Mouse (Mus musculus): ENCODE measurements around the gene Trim46. TPM values are rescaled to one million over a fixed set of nuclear protein-coding genes. Genes with fewer than 3 reads are reported as not detected.
A peak's percentile ranks its signal among the peaks of the same experiment; 100 is the strongest.

The Trim46 gene
- polyA plus RNA-seq, 1 experiment from 2014 or later, result 0.28 TPM

DNA sequence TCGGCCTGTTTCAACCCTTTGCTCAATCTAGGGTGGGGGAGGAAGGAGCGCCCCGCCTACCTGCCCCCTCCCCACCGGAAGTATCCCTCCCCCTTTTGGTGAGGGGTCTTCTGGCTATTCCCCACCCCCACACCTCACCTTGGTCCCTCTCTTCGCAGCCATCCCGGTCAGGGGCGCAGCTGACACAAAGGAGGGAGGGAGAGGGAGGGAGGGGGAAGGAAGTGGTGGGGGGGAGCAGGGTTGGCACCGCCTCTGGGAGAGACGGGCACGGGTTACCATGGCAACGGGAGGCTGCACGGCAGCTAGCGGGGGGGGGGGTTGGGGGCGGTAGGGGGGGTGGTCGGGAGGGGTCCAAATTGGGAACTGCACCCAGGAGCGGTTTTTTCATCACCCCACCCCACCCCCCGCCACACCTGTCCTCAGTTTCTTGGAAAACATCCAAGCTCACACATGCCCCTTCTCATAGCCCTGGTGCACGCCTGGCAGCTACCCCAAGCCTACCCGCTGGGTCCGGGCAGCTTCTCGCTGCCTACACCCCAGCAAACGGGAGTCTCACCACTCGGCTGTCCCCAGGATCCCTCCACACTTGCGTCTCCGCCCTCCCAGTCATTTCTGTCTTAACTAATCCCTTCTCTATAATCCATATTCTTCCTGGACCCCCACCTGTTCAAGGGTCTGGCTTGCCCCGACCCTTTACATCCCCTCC lies 974 bp downstream of the Trim46 start:
- Histone ChIP-seq H3K9me3 (replicated peaks; ENCODE audit: control insufficient read depth, low read length) (no peaks in the 10 kb centered on the region), H3K36me3 (ENCODE audit: control insufficient read depth, insufficient read depth) (no peaks in the 10 kb centered on the region), H3K4me1 (ENCODE audit: control insufficient read depth, low read depth, low read length) (peaks cover 23% of the 10 kb centered on the region), H3K27ac (ENCODE audit: low read length) (no peak overlapping the region), H3K4me2 (ENCODE audit: low read depth, low read length) (peak overlapping the region; percentile 26), H3K27me3 (ENCODE audit: control insufficient read depth, insufficient read depth, low read depth, low read length) (peaks cover 20% of the 10 kb centered on the region), H3K4me3 (ENCODE audit: low read depth, low read length) (no peak overlapping the region), H3K9ac (ENCODE audit: low read depth, low read length) (no peak overlapping the region)
- under 1% methylated on average over 21 of the region's 26 CpGs for WGBS (ENCODE audit: insufficient replicate concordance)
- ATAC-seq (ENCODE audit: low read depth), result no peak

DNA sequence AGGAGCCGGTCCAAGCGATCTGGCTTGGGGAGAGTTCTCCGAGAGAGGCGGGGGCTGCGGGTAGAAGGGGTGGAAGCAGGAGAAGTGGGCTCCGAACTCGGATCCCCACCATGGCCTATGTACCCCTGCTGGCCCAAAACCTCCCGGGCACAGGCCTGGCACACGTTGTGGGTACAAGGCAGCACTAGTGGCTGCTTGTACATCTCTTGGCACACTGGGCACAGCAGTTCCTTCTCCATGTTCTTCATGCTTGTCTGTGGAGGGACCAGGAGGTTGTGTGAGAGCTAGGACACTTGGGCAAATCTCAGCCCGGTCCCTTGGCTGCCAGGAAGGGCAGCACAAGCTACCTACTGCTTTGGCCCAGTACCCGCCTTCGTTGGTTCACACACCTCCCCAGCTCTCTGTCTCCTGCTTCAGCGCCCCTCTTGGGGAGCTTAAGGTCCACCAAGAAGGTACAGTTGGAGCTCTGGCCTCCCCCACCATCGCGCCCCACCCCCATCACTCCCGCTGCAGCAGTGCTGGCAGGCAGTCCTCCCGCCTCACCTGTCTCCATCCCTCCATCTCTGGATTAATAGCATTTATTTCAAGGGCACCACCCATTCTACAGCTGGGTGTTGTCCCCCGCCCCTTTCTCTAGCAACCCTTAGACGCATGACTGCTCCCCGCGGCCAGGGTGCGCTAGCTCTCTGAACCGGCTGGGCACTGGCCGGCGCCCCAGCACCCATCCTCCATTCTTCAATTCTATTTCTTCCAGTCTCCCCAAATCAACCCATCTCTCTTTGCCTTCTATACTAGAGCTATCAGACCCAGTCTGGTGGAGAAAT lies 1.7 kb downstream of the Trim46 start:
- Histone ChIP-seq H3K9me3 (replicated peaks; ENCODE audit: control insufficient read depth, low read length) (no peaks in the 10 kb centered on the region), H3K4me1 (ENCODE audit: control insufficient read depth, low read depth, low read length) (peaks cover 23% of the 10 kb centered on the region), H3K27me3 (ENCODE audit: control insufficient read depth, insufficient read depth, low read depth, low read length) (peaks cover 20% of the 10 kb centered on the region), H3K27ac (ENCODE audit: low read length) (no peak overlapping the region), H3K9ac (ENCODE audit: low read depth, low read length) (no peak overlapping the region), H3K36me3 (ENCODE audit: control insufficient read depth, insufficient read depth) (no peaks in the 10 kb centered on the region), H3K4me2 (ENCODE audit: low read depth, low read length) (peak overlapping the region; percentile 26; the same call in 1 of the 2 replicates), H3K4me3 (ENCODE audit: low read depth, low read length) (no peak overlapping the region)
- ATAC-seq (ENCODE audit: low read depth), result no peak
- 21% methylated on average over 25 of the region's 25 CpGs for WGBS (ENCODE audit: insufficient replicate concordance)

DNA sequence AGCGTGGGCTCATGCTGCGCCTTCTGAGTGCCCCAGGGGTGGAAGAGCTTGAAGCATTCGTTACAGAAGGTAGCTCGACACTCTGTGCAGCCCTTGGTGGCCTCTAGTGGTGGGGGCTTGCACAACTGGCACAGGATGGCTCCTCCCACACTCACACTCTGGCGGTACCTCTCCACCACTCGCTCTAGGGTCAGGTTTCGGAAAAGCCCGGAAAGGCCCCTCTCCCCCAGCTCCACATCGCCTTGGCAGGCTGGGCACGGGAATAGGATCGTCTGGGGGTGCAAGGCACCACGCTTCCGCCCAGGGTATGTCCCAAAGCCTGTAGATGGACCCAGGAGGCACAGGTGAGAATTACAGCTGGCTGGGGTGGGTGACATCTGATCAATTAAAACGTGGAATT lies 2.5 kb downstream of the Trim46 start:
- ATAC-seq (ENCODE audit: low read depth), result 0 out of 2 replicates have a peak, but pooled peaks have one; percentile 17
- Histone ChIP-seq H3K9me3 (replicated peaks; ENCODE audit: control insufficient read depth, low read length) (no peaks in the 10 kb centered on the region), H3K4me2 (ENCODE audit: low read depth, low read length) (no peak overlapping the region), H3K36me3 (ENCODE audit: control insufficient read depth, insufficient read depth) (no peaks in the 10 kb centered on the region), H3K4me3 (ENCODE audit: low read depth, low read length) (no peak overlapping the region), H3K9ac (ENCODE audit: low read depth, low read length) (no peak overlapping the region), H3K4me1 (ENCODE audit: control insufficient read depth, low read depth, low read length) (peaks cover 23% of the 10 kb centered on the region), H3K27me3 (ENCODE audit: control insufficient read depth, insufficient read depth, low read depth, low read length) (peaks cover 20% of the 10 kb centered on the region), H3K27ac (ENCODE audit: low read length) (no peak overlapping the region)
- WGBS (ENCODE audit: insufficient replicate concordance), result 19% methylated on average over 14 of the region's 14 CpGs

DNA sequence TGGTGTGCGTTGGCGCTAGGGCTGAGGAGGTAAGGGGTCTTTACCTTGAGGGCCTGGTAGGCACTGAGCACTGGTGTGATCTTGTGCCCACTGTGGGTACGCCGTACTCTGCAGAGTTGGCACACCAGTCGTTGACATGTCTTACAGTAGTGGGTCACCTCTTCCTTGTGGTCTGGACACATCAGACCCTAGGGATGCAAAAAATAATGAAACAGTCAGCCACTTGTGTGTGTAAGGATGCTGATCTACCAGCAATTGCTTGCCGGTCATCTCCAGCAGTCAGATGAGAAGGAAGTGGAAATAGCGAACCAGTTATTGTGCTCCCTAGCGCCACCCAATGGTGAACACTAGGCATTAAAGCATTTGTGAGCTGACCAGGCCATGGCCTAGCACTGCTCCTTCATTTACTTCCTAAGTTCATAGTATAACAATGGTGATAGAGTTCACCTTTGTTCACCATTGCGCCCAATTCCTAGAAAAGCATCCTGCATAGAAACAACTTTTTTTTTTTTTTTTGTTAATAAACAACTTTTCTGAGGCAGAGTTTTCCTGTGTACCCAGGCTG lies 3.7 kb downstream of the Trim46 start:
- H3K4me1 ChIP-seq (ENCODE audit: control insufficient read depth, low read depth, low read length), result peaks cover 26% of the 10 kb centered on the region
- H3K4me3 ChIP-seq (ENCODE audit: low read depth, low read length), result no peak overlapping the region
- WGBS (ENCODE audit: insufficient replicate concordance), result 55% methylated on average over 9 of the region's 9 CpGs
- no peak overlapping the region for H3K4me2 ChIP-seq (ENCODE audit: low read depth, low read length)
- peaks cover 20% of the 10 kb centered on the region for H3K27me3 ChIP-seq (ENCODE audit: control insufficient read depth, insufficient read depth, low read depth, low read length)
- no peak for ATAC-seq (ENCODE audit: low read depth)
- H3K36me3 ChIP-seq (ENCODE audit: control insufficient read depth, insufficient read depth), result no peaks in the 10 kb centered on the region
- no peak overlapping the region for H3K27ac ChIP-seq (ENCODE audit: low read length)
- no peak overlapping the region for H3K9ac ChIP-seq (ENCODE audit: low read depth, low read length)
- H3K9me3 ChIP-seq (replicated peaks; ENCODE audit: control insufficient read depth, low read length), result no peaks in the 10 kb centered on the region

DNA sequence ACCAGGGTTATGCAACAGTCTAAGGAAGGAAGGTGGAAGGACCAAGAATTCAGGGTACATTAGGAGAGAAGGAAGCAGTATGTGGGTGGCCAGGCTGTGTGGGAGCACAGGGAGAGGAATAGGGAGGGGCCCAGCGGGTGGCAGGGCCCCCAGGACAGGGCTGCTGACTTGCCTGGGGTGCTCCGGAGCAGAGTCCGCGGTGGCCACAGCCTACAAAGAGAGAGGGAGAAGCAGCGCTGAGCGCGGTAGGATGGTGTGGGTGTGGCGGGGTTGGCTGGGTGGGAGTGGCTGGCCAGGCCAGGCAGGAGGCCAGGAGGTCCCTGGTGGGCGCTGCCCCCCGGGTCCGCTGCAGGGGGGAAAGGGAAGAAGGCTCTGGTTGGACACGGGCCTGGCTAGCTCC lies 7.6 kb downstream of the Trim46 start:
- H3K36me3 ChIP-seq (ENCODE audit: control insufficient read depth, insufficient read depth), result no peaks in the 10 kb centered on the region
- H3K9ac ChIP-seq (ENCODE audit: low read depth, low read length), result no peak overlapping the region
- WGBS (ENCODE audit: insufficient replicate concordance), result 52% methylated on average over 12 of the region's 12 CpGs
- no peak overlapping the region for H3K4me2 ChIP-seq (ENCODE audit: low read depth, low read length)
- H3K27ac ChIP-seq (ENCODE audit: low read length), result no peak overlapping the region
- H3K4me3 ChIP-seq (ENCODE audit: low read depth, low read length), result no peak overlapping the region
- H3K4me1 ChIP-seq (ENCODE audit: control insufficient read depth, low read depth, low read length), result peaks cover 6% of the 10 kb centered on the region
- H3K9me3 ChIP-seq (replicated peaks; ENCODE audit: control insufficient read depth, low read length), result no peaks in the 10 kb centered on the region
- no peak for ATAC-seq (ENCODE audit: low read depth)
- peaks cover 3% of the 10 kb centered on the region for H3K27me3 ChIP-seq (ENCODE audit: control insufficient read depth, insufficient read depth, low read depth, low read length)

DNA sequence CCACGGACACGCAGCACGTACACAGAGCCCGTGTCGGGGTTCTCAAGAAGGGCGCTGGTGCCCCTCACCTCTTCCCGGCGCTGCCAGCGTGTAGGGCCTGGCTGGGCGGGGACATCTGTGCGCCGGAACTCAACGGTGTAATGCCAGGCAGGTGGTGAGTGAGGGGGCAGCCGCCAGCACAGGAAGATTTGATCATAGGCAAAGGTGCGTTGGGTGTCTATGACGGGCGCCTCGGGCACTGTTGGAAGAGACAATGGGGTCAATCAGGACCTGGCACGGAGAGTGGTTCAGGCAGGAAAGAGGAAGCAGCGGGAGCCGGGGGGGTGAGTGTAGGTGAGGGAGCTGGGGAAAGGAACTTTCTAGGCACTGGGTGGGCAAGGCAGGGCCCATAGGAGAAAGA lies 8.4 kb downstream of the Trim46 start:
- Histone ChIP-seq H3K27me3 (ENCODE audit: control insufficient read depth, insufficient read depth, low read depth, low read length) (peaks cover 3% of the 10 kb centered on the region), H3K9ac (ENCODE audit: low read depth, low read length) (no peak overlapping the region), H3K4me1 (ENCODE audit: control insufficient read depth, low read depth, low read length) (peaks cover 3% of the 10 kb centered on the region; the same call in 1 of the 2 replicates), H3K36me3 (ENCODE audit: control insufficient read depth, insufficient read depth) (no peaks in the 10 kb centered on the region), H3K9me3 (replicated peaks; ENCODE audit: control insufficient read depth, low read length) (no peaks in the 10 kb centered on the region), H3K27ac (ENCODE audit: low read length) (no peak overlapping the region), H3K4me2 (ENCODE audit: low read depth, low read length) (no peak overlapping the region), H3K4me3 (ENCODE audit: low read depth, low read length) (no peak overlapping the region)
- no peak for ATAC-seq (ENCODE audit: low read depth)
- 75% methylated on average over 21 of the region's 21 CpGs for WGBS (ENCODE audit: insufficient replicate concordance)

DNA sequence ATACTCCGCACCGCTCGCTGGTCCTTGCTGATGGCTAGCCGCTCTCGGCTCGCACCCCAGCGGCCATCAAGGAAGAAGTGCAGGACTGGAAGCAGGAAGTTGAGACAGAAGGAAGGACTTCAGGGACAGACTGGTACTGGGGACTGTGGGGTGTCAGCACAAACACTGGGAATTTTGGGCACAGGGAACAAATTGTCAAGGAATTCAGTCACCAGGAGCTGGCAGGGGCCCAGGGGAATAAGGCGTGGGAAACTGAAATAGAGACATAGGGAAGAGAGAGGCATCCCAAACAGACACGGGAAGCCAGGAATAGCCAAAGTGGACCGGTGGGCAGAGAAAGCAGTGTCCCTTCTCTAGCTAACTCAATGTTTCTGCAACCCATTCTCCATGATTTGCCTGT lies 9.6 kb downstream of the Trim46 start:
- Histone ChIP-seq H3K36me3 (ENCODE audit: control insufficient read depth, insufficient read depth) (no peaks in the 10 kb centered on the region), H3K27ac (ENCODE audit: low read length) (no peak overlapping the region), H3K9me3 (replicated peaks; ENCODE audit: control insufficient read depth, low read length) (no peaks in the 10 kb centered on the region), H3K27me3 (ENCODE audit: control insufficient read depth, insufficient read depth, low read depth, low read length) (peaks cover 3% of the 10 kb centered on the region), H3K9ac (ENCODE audit: low read depth, low read length) (no peak overlapping the region), H3K4me1 (ENCODE audit: control insufficient read depth, low read depth, low read length) (peaks cover 3% of the 10 kb centered on the region; the same call in 1 of the 2 replicates), H3K4me3 (ENCODE audit: low read depth, low read length) (no peak overlapping the region), H3K4me2 (ENCODE audit: low read depth, low read length) (no peak overlapping the region)
- no peak for ATAC-seq (ENCODE audit: low read depth)
- 78% methylated on average over 10 of the region's 10 CpGs for WGBS (ENCODE audit: insufficient replicate concordance)

DNA sequence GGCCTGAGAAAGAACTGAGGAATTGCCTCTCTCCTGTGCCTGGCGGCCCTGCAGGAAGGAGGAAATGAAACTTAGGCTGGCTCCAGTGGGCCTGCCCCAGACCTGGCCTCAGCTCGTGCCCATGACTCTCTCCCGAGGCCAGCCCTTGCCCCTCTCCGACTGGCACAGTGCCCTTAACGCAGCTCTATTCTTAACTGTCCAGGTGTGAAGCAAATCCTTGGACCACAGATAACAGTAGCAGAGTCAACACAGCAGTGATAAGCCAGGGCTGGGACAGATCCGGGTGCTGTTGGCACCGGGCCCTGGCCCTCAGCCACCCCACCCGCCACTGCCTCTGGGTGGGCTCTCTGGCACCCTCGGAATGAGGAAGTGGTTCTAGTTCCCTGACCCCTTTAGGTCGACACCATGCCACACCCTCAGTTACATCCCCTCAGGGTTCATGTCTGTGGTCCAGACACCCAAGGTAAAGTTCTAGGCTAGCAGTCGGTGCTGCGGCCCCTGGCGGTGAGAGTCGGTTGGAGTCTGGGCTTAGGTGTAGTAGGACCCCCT lies 12.5 kb downstream of the Trim46 start:
- H3K9ac ChIP-seq (ENCODE audit: low read depth, low read length), result no peak overlapping the region
- no peak overlapping the region for H3K4me2 ChIP-seq (ENCODE audit: low read depth, low read length)
- H3K27ac ChIP-seq (ENCODE audit: low read length), result no peak overlapping the region
- no peak overlapping the region for H3K4me3 ChIP-seq (ENCODE audit: low read depth, low read length)
- WGBS (ENCODE audit: insufficient replicate concordance), result 35% methylated on average over 14 of the region's 14 CpGs
- peaks cover 4% of the 10 kb centered on the region; the same call in 1 of the 2 replicates for H3K4me1 ChIP-seq (ENCODE audit: control insufficient read depth, low read depth, low read length)
- no peaks in the 10 kb centered on the region for H3K9me3 ChIP-seq (replicated peaks; ENCODE audit: control insufficient read depth, low read length)
- peaks cover 22% of the 10 kb centered on the region for H3K27me3 ChIP-seq (ENCODE audit: control insufficient read depth, insufficient read depth, low read depth, low read length)
- ATAC-seq (ENCODE audit: low read depth), result no peak
- H3K36me3 ChIP-seq (ENCODE audit: control insufficient read depth, insufficient read depth), result no peaks in the 10 kb centered on the region
